Mouse (Mus musculus) cortical plate, adult 2 months (tissue): Measurements from ENCODE around the gene Insc.

Experiments
- CTCF ChIP-seq: fragments of 200-500 bp; IDR thresholded peaks from 2 replicates; pipeline ENCODE4 v1.5.1; 2011; ENCODE audit warnings: mild to moderate bottlenecking, control low read depth, low read length; ENCODE audit not compliant: insufficient read depth; ENCODE audit errors: extremely low read depth
- POLR2A ChIP-seq: fragments of 200-500 bp; IDR thresholded peaks from 2 replicates; pipeline ENCODE4 v1.6.1; 2011; ENCODE audit warnings: mild to moderate bottlenecking, low read length, control low read depth; ENCODE audit not compliant: insufficient read depth; ENCODE audit errors: extremely low read depth

DNA sequence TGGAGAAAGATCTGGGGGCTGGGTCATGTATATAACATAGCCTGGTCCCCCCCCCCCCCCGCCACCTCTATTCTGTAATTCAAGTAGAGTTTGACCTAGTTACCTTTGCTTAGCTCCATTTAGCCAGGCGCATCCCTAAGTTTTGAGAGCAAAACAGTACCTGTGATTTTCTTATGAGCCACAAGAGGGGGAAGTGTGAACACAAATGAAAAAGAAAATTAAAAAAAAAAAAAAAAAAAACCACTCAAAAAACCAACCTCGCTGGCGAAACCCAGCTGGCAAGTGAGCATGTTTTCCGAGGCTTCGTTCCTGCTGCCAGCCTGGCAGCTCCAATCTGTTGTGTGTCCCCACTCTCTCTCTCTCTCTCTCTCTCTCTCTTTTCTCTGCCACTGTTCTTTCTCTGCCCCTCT lies 130.5 kb downstream of the Insc start:
- TF ChIP-seq POLR2A (no peak), CTCF (no peak)
